Mouse (Mus musculus): Measurements from ENCODE around the gene Lhfp.
A peak's percentile ranks its signal among the peaks of the same experiment; 100 is the strongest.

Gene Lhfp

GRCm38 (mm10) chr3:53043206-53043780 is 2.0 kb downstream of the Lhfp start:
- no peak for DNase-seq

DNA sequence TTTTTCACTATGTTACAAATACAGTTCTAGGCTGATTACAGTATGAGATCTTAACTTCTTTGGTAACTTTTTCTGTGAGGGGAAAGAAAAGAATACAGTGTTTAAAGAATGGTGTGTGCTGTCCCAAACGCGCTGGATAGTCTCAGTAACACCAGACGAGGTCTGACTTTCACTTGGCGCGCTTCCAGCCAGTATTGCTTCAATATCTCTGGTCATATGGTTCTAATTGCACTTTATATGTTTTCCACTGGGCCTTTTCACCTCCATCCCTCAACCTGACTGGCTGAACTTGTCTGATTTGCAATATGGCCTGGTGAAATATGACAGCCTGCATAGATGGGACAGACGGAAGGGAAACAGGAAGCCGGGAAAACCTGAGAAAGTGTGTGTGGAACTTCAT is 2.9 kb downstream of the Lhfp start:
- peak; percentile 42 for DNase-seq

DNA sequence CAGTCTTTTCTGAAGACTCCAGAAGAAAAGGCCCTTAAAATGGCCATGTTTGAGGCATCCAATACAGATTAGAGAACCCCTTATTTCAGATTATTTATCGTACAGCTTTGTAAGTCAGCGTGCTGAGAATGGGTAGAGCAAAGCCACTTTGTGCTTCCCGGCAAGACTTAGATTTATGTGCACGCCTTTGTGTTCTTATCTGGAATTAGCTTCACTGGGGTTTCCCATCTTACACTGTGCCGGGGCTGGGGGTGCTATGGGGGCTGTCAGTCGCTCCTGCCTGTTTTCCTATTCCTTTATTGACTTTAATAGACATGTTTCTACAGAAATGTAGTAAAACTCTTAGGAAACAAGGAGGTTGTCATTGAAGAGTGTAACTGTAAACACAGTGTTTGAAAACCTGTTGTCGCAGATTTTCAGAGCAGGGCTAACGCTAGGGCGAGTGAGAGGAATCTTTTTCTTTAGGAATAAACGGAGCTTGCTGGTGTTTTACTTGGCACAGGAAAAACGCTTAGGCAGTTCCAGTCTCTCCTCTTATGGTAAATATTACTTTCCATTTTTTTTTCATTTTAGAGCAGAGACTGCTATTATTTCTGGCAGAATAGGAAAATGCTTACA is 3.5 kb downstream of the Lhfp start:
- DNase-seq: no peak

DNA sequence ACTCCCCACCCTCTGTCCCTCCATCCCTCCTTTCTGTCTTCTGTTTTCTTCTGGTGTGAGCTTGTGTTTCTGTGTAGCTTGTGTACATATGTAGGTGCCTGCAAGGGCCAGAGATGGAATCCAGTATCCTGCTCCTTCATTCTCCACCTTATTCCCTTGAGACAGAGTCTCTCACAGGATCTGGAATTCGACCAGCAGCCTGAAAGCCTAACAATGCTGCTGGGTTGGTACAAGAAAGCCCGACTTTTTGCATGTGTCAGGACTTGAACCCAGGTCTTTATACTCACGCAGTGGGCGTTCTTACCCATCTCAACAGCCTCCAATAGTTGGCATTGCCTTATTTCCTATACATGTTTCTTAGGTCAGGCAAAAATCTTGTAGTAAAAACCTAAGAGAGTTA is 4.4 kb downstream of the Lhfp start:
- DNase-seq: no peak

DNA sequence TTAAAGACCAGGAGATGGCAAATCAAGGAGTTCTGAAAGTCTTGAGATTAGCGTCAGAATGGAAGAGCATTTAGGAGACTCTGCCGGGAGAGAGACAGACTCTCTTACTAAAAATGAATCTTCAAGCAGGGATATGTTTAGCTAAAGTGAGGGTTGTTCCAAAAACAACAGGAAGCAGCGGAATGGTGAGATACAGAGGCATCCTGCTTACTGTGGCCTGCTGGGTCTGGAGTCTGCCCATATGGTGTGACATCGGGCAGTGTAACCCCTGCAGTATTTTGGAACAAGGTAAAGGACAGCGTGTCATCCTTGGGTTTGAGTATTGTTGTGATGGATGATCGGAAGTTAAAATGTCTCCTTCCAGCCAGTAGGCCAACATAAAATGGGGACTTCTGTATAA is 5.0 kb downstream of the Lhfp start:
- DNase-seq: no peak

DNA sequence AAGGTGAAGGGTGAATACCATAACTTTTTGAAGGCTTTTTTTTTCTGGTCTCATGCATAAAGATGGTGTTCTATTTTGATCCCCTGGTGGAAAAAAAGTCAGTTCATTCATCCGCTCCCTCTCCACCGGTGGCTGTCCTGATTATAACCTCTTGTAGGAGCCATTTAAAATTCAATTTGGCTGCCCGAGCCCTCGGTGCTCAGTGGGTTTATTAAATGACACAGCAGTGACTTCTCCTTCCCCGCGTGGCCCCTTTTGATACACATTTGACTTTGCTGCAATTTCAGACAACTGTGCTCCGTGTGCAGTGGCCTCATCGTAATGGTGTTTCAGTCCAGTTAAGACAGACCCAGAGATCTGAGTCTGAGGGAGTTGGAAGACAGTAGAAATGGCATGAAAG is 11.1 kb downstream of the Lhfp start:
- no peak for DNase-seq

- DNase-seq: no peak
Measured at GRCm38 (mm10) chr3:53056430-53056829, 15.1 kb downstream of the Lhfp start.

DNA sequence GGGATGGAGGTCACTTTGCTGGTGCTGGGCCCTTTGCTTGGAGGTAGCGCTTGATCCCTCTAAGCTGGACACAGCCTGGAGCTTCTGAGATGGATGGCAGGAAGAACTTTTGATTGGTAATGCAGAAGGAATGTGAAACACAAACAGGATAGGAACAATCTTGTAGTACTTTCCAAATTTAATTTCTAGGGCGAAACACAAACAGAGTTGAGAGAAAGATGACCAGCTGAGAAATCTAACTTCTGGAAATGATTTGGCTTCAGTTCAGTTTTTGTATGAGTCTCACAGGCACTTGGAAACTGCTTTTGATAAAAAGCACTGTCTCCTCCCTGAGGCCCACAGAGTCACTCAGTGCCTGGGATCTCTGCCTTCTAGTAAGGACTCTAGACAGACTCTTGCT is 18.6 kb downstream of the Lhfp start:
- DNase-seq: no peak

GRCm38 (mm10) chr3:53063423-53064147 is 22.3 kb downstream of the Lhfp start:
- no peak for DNase-seq

DNA sequence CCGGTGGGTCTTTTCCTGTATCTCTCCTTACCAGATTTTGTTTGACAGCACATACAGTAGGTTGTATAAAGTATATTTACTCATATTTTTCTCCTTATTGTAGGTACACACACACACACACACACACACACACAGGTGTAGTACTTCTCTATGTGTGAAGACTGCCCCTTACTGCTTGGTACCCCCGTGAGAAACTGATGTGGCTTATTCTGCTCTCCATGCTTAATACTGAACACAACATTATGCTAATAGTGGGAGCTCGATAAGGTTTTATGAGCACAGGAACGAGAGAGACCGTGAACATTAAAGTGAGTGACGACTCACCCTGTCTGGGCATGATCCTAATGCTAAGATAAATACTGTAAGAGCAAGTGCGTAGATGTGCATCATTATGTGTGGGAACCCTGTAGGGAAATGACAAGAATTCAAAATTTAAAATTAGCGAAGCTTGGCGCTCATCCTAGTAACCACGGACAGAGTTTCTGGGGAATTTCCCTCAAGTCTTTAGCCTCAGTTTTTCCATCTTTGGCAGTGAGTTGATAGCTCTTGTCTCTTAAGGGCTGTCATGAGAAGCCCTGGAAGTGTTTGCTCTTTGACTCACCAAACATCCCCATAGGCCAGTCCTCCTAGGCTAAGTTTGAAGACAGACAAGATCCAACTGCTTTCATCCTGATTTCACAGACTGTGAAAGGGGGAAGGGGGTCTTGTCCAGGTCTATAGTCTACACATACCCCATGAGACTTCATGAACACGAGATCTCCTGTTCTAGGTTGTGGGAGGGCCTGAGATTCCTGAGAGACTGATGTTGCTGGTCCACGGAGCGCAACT is 24.2 kb downstream of the Lhfp start:
- no peak for DNase-seq

DNA sequence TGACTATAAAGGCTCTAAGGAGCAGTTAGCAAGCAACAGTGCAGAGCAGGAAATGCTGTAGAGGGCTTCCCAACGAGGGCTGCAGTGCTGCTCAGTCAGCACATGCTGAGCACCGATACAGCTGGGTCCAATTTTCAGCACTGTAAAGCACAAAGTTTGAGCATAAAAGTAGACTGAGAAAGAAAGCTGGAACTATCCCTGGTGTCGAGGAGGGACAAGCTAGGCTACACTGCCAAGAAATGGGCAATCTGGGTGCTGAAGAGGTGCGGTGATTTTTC is 24.7 kb downstream of the Lhfp start:
- no peak for DNase-seq

DNA sequence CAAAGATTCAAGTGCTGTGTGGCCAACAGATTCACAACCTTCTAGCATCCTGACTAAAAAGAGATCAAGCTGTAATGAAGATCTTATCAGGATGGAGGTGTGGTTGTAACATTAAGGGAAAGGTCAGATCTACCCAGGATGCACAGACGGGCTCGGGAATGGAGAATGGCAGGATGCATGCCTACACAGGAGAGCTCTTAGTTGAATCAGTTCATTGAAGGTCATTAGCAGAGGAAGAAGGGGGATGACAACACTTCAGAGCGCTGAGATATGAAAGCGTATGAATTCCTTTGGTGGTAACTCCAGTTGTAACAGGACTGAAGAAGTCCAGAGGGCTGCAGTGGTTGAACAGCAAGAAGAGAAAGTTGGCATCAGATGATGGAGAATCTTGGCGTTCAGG is 27.1 kb downstream of the Lhfp start:
- DNase-seq: no peak

- no peak for DNase-seq
Measured at GRCm38 (mm10) chr3:53074264-53074663, 32.9 kb downstream of the Lhfp start.

- no peak for DNase-seq
Measured at GRCm38 (mm10) chr3:53074761-53075160, 33.4 kb downstream of the Lhfp start.

- DNase-seq: no peak
Measured at GRCm38 (mm10) chr3:53080286-53080685, 39.0 kb downstream of the Lhfp start.

DNA sequence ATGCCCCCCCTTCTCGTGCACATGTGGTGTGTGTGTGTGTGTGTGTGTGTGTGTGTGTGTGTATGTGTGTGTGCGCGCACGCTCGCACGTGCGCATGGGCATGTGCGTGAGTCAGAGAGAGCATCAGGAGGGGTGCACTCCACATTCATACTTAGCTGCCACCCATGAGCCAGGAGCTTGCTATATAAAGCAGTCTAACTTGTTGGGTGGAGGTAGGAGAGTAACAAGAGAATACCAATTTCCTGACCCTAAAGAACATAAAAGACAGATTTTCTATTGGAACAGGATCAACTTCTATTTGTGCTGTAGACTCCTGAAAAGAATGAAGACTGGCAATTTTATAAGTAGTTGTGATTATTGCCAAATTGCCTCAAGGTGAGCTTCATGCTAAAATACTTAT is 39.4 kb downstream of the Lhfp start:
- no peak for DNase-seq

DNA sequence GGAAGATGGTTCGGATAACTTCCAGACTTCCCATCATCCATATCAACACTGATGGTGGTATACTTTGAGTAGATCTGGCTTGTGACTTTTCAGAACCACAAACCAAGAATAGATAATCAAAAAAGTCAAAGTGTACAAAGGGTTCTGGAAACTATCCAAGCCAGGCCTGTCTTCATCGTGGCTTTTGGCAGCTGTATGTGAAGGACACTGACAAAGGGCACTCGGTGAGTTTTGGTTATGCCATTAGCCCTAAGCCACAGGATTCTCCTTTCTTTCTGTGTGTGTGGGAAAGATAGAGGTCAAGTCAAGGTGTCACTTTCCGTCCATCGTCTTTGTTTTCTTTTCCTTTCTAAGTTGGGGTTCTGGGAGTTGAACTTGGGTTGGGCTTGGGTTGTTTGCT is 42.4 kb downstream of the Lhfp start:
- no peak for DNase-seq

DNA sequence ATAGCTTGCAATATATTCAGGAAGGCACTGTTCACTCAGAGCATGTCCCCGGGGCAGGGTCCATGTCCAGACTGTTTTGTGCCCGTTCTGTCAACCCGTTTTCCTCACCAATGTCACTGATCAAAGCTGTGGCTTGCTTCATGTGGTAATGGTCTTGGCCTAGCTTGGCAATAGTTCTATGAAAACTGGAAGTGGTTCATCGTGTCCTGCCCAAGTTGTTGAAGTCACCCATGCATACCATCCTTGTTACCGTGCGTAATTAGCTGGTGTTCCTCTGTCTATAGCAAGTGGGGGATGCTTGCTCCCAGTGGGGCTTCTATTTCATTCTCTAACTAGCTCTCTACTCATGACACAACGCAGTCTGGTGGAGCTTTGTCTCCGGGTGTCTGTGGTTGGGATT is 43.5 kb downstream of the Lhfp start:
- no peak for DNase-seq

GRCm38 (mm10) chr3:53086481-53087155 is 45.3 kb downstream of the Lhfp start:
- DNase-seq: no peak

DNA sequence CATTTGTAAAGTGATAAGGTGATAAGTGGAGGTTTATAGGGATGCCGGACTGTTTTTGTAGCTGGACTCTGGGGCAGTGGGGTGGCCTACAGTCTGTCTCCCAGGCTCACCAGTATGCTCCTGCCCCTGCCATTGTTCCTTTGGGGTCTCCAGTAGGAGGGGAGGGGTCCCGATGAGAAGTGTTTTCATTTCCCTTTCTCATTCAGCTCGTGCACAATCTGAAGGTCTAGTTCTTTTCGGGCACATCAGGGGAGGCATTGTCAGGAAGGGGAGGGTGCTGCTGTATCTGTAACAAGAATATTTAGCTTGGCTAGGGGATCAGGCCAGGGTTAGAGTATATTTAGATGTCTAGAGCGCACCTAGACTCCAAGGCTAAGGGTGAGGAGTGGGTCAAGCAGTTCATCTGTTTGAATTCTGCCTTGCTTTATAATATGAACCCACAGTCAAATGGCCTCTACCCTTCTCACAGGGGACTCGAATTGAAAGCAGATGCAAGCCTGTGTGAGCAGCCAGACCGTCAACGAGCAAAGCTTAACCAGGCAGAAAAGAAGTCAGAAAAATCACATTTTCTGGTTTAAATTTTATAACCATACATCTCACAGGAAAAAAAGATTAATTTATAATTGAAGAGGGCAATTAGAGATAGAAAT is 46.0 kb downstream of the Lhfp start:
- no peak for DNase-seq

DNA sequence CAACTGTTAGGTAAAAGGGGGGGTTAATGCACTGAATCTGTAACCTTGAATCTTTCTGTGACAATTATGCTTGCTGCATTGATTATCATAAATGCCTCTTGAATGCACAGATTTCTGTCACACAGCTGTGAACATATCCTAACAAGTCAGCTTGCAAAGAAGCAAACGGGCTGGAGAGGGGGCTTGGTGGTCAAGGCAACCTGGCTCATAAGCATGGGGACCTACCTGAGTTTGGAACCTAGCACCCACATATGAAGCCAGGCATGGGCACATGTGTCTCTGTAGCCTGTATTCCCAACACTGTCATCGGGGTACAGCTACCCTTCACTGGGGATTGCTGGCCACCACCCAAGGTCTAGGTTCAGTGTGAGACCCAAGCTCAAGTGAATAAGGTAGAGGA is 48.6 kb downstream of the Lhfp start:
- no peak for DNase-seq

DNA sequence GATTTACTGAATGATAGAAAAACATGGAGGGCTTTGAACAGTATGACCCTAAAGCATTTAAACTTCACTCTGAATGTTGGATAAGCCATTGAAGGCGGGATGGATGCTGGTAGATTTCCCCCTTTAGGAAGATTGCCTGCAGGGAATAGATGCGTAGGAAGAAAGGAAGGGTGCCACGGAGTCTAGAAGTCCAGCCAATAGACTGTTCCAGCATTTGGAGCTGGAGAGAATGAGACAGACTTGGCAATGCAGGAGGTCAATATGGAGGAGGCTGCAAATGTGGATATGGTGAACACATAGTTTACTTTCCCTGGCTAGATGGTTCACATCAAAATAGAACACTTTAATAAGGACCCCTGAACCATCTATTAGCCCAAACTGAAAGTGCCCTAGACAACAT is 58.9 kb downstream of the Lhfp start:
- no peak for DNase-seq

- no peak for DNase-seq
Measured at GRCm38 (mm10) chr3:53100803-53101202, 59.5 kb downstream of the Lhfp start.

Data from liver (tissue).